Comparison of ENCODE assay signal across 8 mouse cellular contexts in the genomic region with DNA sequence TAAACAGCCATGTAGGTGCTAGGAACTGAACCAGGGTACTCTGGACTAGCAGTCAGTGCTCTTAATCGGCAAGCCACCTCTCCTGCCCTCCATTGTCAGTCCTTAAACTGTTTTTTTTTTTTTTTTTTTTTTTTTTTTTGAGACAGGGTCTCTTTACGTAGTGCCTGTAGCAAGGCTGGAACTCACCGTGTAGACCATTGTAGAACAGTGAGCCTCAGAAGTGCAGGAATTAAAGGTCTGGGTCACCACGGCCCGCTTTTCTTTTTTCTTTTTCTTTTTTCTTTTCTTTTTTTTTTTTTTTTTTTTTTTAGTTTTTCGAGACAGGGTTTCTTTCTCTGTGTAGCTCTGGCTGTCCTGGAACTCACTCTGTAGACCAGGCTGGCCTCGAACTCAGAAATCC. TPM values are rescaled to one million over a fixed set of nuclear protein-coding genes. Genes with fewer than 3 reads are reported as not detected.
A peak's percentile ranks its signal among the peaks of the same experiment; 100 is the strongest.
DNase-seq lines count a peak whose midpoint lies in the region; ATAC-seq and TF ChIP-seq lines count a peak whose summit lies in the region.
"Not testable (repeated sequence)": the region's sequence is repeated elsewhere in the genome, so short reads cannot be mapped to it uniquely, and the experiment has no call there.
"Had no signal": no experiment of that assay in that cellular context is flagged by ENCODE, and none has a peak within 500 bp of the region (broad histone marks: within the 10 kb centered on the region; RNA-seq: fewer than 3 reads in every experiment).

No protein-coding gene starts in this region.

- not testable (repeated sequence) for TF ChIP-seq EP300 in ES-Bruce4 (IDR thresholded peaks at IDR 0.05; ENCODE audit: insufficient read depth, low read depth, low read length); liver, embryonic 14.5 days (IDR thresholded peaks at IDR 0.05; ENCODE audit: low read depth); liver, postnatal 0 days (IDR thresholded peaks at IDR 0.05; ENCODE audit: low read depth)

- not testable (repeated sequence) for H3K27me3 ChIP-seq in ES-Bruce4 (ENCODE audit: control insufficient read depth, insufficient read depth, low read length, poor library complexity, severe bottlenecking); heart, embryonic 14.5 days (ENCODE audit: control insufficient read depth, insufficient read depth, low read length); liver, embryonic 11.5 days (replicated peaks; ENCODE audit: control insufficient read depth, insufficient read depth, low read length); liver, embryonic 14.5 days (ENCODE audit: control insufficient read depth, insufficient read depth, low read length); liver, postnatal 0 days (ENCODE audit: insufficient read depth, low read length)

- not testable (repeated sequence) for H3K9me3 ChIP-seq in ES-Bruce4 (replicated peaks; ENCODE audit: control insufficient read depth, insufficient read depth, low read length, poor library complexity, severe bottlenecking); heart, embryonic 14.5 days (ENCODE audit: control insufficient read depth, low read length); liver, embryonic 11.5 days (ENCODE audit: control insufficient read depth, low read length); liver, embryonic 14.5 days (ENCODE audit: control insufficient read depth, low read length); liver, postnatal 0 days (ENCODE audit: low read length)

- 67% methylated on average over 6 of the region's 7 CpGs for WGBS in heart, embryonic 14.5 days
- 68% methylated on average over 7 of the region's 7 CpGs for WGBS in liver, embryonic 11.5 days
- WGBS in liver, embryonic 14.5 days (ENCODE audit: insufficient replicate concordance): 64% methylated on average over 6 of the region's 7 CpGs
- 68% methylated on average over 7 of the region's 7 CpGs for WGBS in liver, postnatal 0 days (ENCODE audit: insufficient replicate concordance)

- not testable (repeated sequence) for H3K4me3 ChIP-seq in ES-Bruce4 (ENCODE audit: low read depth, low read length); heart, embryonic 14.5 days (ENCODE audit: control insufficient read depth in 1 of 2, insufficient read depth in 1 of 2, low read depth in 1 of 2, low read length in 2 of 2); liver, embryonic 11.5 days (ENCODE audit: low read depth, low read length); liver, embryonic 14.5 days (ENCODE audit: insufficient read depth in 1 of 2, low read depth in 2 of 2, low read length in 2 of 2); liver, postnatal 0 days (ENCODE audit: low read depth, low read length)
- H3K4me3 ChIP-seq in gastrocnemius, adult 2 months: peak overlapping the region; percentile 81

- H3K36me3 ChIP-seq in ES-Bruce4 (ENCODE audit: control insufficient read depth, insufficient read depth, low read length, poor library complexity, severe bottlenecking): peaks cover 19% of the 10 kb centered on the region
- peaks cover 40% of the 10 kb centered on the region for H3K36me3 ChIP-seq in heart, embryonic 14.5 days (ENCODE audit: control insufficient read depth, insufficient read depth, low read length)
- H3K36me3 ChIP-seq in liver, embryonic 11.5 days (ENCODE audit: control insufficient read depth, insufficient read depth, low read length): peaks cover 23% of the 10 kb centered on the region
- peaks cover 17% of the 10 kb centered on the region for H3K36me3 ChIP-seq in liver, embryonic 14.5 days (replicated peaks; ENCODE audit: control insufficient read depth, insufficient read depth, low read depth)
- peaks cover 23% of the 10 kb centered on the region for H3K36me3 ChIP-seq in liver, postnatal 0 days (replicated peaks; ENCODE audit: insufficient read depth, low read length)

- peak overlapping the region; percentile 38; the same call in 1 of the 2 replicates for H3K9ac ChIP-seq in ES-Bruce4 (ENCODE audit: low read depth, poor library complexity, severe bottlenecking)
- H3K9ac ChIP-seq in heart, embryonic 14.5 days (ENCODE audit: low read length); liver, embryonic 11.5 days (ENCODE audit: low read depth, low read length); liver, embryonic 14.5 days (replicated peaks); liver, postnatal 0 days (replicated peaks): not testable (repeated sequence)

- H3K4me1 ChIP-seq in ES-Bruce4 (ENCODE audit: control insufficient read depth, insufficient read depth, low read length); heart, embryonic 14.5 days (ENCODE audit: control insufficient read depth in 2 of 2, insufficient read depth in 2 of 2, low read length in 2 of 2); liver, embryonic 14.5 days (replicated peaks; ENCODE audit: control insufficient read depth in 2 of 2, insufficient read depth in 2 of 2, low read length in 1 of 2); liver, postnatal 0 days (ENCODE audit: insufficient read depth): not testable (repeated sequence)
- peaks cover 11% of the 10 kb centered on the region for H3K4me1 ChIP-seq in liver, embryonic 11.5 days (replicated peaks; ENCODE audit: control insufficient read depth, insufficient read depth, low read length)

- H3K27ac ChIP-seq in ES-Bruce4 (ENCODE audit: insufficient read depth, low read length): peak overlapping the region; percentile 26; the same call in 1 of the 2 replicates
- peak overlapping the region; percentile 94 for H3K27ac ChIP-seq in gastrocnemius, adult 2 months
- H3K27ac ChIP-seq in heart, embryonic 14.5 days (replicated peaks in 1 of 2; ENCODE audit: control insufficient read depth in 1 of 2, insufficient read depth in 1 of 2, low read depth in 2 of 2, low read length in 2 of 2); liver, embryonic 11.5 days (ENCODE audit: low read depth, low read length); liver, embryonic 14.5 days; liver, postnatal 0 days (ENCODE audit: low read depth): not testable (repeated sequence)

- intact Hi-C loops in gastrocnemius, adult 2 months (cut with DNase I): loop anchor here (5.0 kb wide), 1 partner anchor 34 kb away; no protein-coding TSS in a partner anchor

- ATAC-seq in heart, embryonic 14.5 days (ENCODE audit: insufficient number of reproducible peaks, insufficient read depth, low FRiP score, low read depth); liver, embryonic 11.5 days (replicated peaks; ENCODE audit: low FRiP score); liver, embryonic 14.5 days (ENCODE audit: insufficient read depth); liver, postnatal 0 days: not testable (repeated sequence)

- H3K4me2 ChIP-seq in heart, embryonic 14.5 days (ENCODE audit: low read length): peak overlapping the region; percentile 63; the same call in 1 of the 2 replicates
- H3K4me2 ChIP-seq in liver, embryonic 11.5 days: peak overlapping the region; percentile 67; the same call in 1 of the 2 replicates
- H3K4me2 ChIP-seq in liver, embryonic 14.5 days (ENCODE audit: low read depth): peak overlapping the region; percentile 64
- peak overlapping the region; percentile 77; the same call in 1 of the 2 replicates for H3K4me2 ChIP-seq in liver, postnatal 0 days (ENCODE audit: low read depth, low read length)

- not testable (repeated sequence) for DNase-seq in gastrocnemius, adult 2 months; liver, embryonic 11.5 days (ENCODE audit: low spot score); liver, embryonic 14.5 days (ENCODE audit: low read depth in 3 of 3, low spot score in 3 of 3); liver, postnatal 0 days

- TF ChIP-seq POLR2A in ES-Bruce4 (IDR thresholded peaks at IDR 0.05; ENCODE audit: insufficient read depth, low read length): not testable (repeated sequence)

- not testable (repeated sequence) for TF ChIP-seq CTCF in ES-Bruce4 (IDR thresholded peaks at IDR 0.05; ENCODE audit: low read depth, low read length); gastrocnemius, adult 2 months (IDR thresholded peaks at IDR 0.05); liver, embryonic 14.5 days (IDR thresholded peaks at IDR 0.05; ENCODE audit: low read depth); liver, postnatal 0 days (IDR thresholded peaks at IDR 0.05; ENCODE audit: low read depth)

RNA-seq across cellular contexts. Expression of a gene that starts 0.8 kb away (rescaled TPM):
- 21.7 and 21.8 TPM in 2 replicates for polyA plus RNA-seq in ES-Bruce4 (2011; ENCODE audit: insufficient read depth, insufficient read length, low read depth, missing spikeins)
- 1,000 to 10,000 TPM in 1 of 2 experiments, 100 to 1,000 TPM in 1; 850 to 1,151 TPM for total RNA-seq in gastrocnemius, adult 2 months (2021)
- 544 and 589 TPM in 2 replicates for polyA plus RNA-seq in heart, embryonic 14.5 days (2014; fragmentation: Nextera tagmentation; extraction: Ambion mirVana)
- polyA plus RNA-seq in liver, embryonic 11.5 days (2014; fragmentation: Nextera tagmentation; extraction: Ambion mirVana): 4.7 and 5.1 TPM in 2 replicates
- 3.5 TPM in 2 replicates for polyA plus RNA-seq in liver, embryonic 14.5 days (2012; rRNA removed)
- polyA plus RNA-seq in liver, embryonic 14.5 days (2014; fragmentation: Nextera tagmentation; extraction: Ambion mirVana): 5.5 and 7.0 TPM in 2 replicates
- 7.0 and 15.1 TPM in 2 replicates for polyA plus RNA-seq in liver, postnatal 0 days (2015; fragmentation: Nextera tagmentation; extraction: Ambion mirVana)
- total RNA-seq: common myeloid progenitor, adult 5-6 weeks; hematopoietic stem cell, adult 5-6 weeks had no signal

RNA-seq across cellular contexts. Expression of a gene that starts 13.6 kb away (rescaled TPM):
- 44.4 and 46.2 TPM in 2 replicates for polyA plus RNA-seq in ES-Bruce4 (2011; ENCODE audit: insufficient read depth, insufficient read length, low read depth, missing spikeins)
- total RNA-seq in gastrocnemius, adult 2 months (2021): 10 to 100 TPM; 28.5 to 32.5 TPM
- polyA plus RNA-seq in heart, embryonic 14.5 days (2014; fragmentation: Nextera tagmentation; extraction: Ambion mirVana): 7.2 and 9.0 TPM in 2 replicates
- polyA plus RNA-seq in liver, embryonic 11.5 days (2014; fragmentation: Nextera tagmentation; extraction: Ambion mirVana): 7.5 and 8.8 TPM in 2 replicates
- 13.5 and 20.8 TPM in 2 replicates for polyA plus RNA-seq in liver, embryonic 14.5 days (2012; rRNA removed)
- 4.2 and 4.4 TPM in 2 replicates for polyA plus RNA-seq in liver, embryonic 14.5 days (2014; fragmentation: Nextera tagmentation; extraction: Ambion mirVana)
- polyA plus RNA-seq in liver, postnatal 0 days (2015; fragmentation: Nextera tagmentation; extraction: Ambion mirVana): 2.1 and 3.1 TPM in 2 replicates

RNA-seq across cellular contexts. Expression of a gene that starts 15.4 kb away (rescaled TPM):
- polyA plus RNA-seq in ES-Bruce4 (2011; ENCODE audit: insufficient read depth, insufficient read length, low read depth, missing spikeins): 359 and 396 TPM in 2 replicates
- total RNA-seq in gastrocnemius, adult 2 months (2021): 100 to 1,000 TPM; 178 to 186 TPM
- 63.0 and 73.7 TPM in 2 replicates for polyA plus RNA-seq in heart, embryonic 14.5 days (2014; fragmentation: Nextera tagmentation; extraction: Ambion mirVana)
- 45.1 and 54.9 TPM in 2 replicates for polyA plus RNA-seq in liver, embryonic 11.5 days (2014; fragmentation: Nextera tagmentation; extraction: Ambion mirVana)
- polyA plus RNA-seq in liver, embryonic 14.5 days (2012; rRNA removed): 122 and 167 TPM in 2 replicates
- 29.3 and 31.2 TPM in 2 replicates for polyA plus RNA-seq in liver, embryonic 14.5 days (2014; fragmentation: Nextera tagmentation; extraction: Ambion mirVana)
- 30.2 and 30.6 TPM in 2 replicates for polyA plus RNA-seq in liver, postnatal 0 days (2015; fragmentation: Nextera tagmentation; extraction: Ambion mirVana)

RNA-seq across cellular contexts. Expression of a gene that starts 48.6 kb away (rescaled TPM):
- polyA plus RNA-seq in ES-Bruce4 (2011; ENCODE audit: insufficient read depth, insufficient read length, low read depth, missing spikeins): 58.7 and 65.4 TPM in 2 replicates
- 10 to 100 TPM; 62.1 to 68.0 TPM for total RNA-seq in gastrocnemius, adult 2 months (2021)
- 126 and 145 TPM in 2 replicates for polyA plus RNA-seq in heart, embryonic 14.5 days (2014; fragmentation: Nextera tagmentation; extraction: Ambion mirVana)
- polyA plus RNA-seq in liver, embryonic 11.5 days (2014; fragmentation: Nextera tagmentation; extraction: Ambion mirVana): 109 and 129 TPM in 2 replicates
- polyA plus RNA-seq in liver, embryonic 14.5 days (2012; rRNA removed): 71.8 and 72.4 TPM in 2 replicates
- 59.2 and 61.1 TPM in 2 replicates for polyA plus RNA-seq in liver, embryonic 14.5 days (2014; fragmentation: Nextera tagmentation; extraction: Ambion mirVana)
- 42.9 and 43.3 TPM in 2 replicates for polyA plus RNA-seq in liver, postnatal 0 days (2015; fragmentation: Nextera tagmentation; extraction: Ambion mirVana)

RNA-seq across cellular contexts. Expression of a gene that starts 48.9 kb away (rescaled TPM):
- 86.6 and 90.0 TPM in 2 replicates for polyA plus RNA-seq in ES-Bruce4 (2011; ENCODE audit: insufficient read depth, insufficient read length, low read depth, missing spikeins)
- total RNA-seq in gastrocnemius, adult 2 months (2021): 10 to 100 TPM; 29.8 to 31.5 TPM
- 137 and 144 TPM in 2 replicates for polyA plus RNA-seq in heart, embryonic 14.5 days (2014; fragmentation: Nextera tagmentation; extraction: Ambion mirVana)
- polyA plus RNA-seq in liver, embryonic 11.5 days (2014; fragmentation: Nextera tagmentation; extraction: Ambion mirVana): 124 and 126 TPM in 2 replicates
- polyA plus RNA-seq in liver, embryonic 14.5 days (2012; rRNA removed): 13.1 and 24.4 TPM in 2 replicates
- 44.8 and 47.1 TPM in 2 replicates for polyA plus RNA-seq in liver, embryonic 14.5 days (2014; fragmentation: Nextera tagmentation; extraction: Ambion mirVana)
- polyA plus RNA-seq in liver, postnatal 0 days (2015; fragmentation: Nextera tagmentation; extraction: Ambion mirVana): 41.8 and 42.1 TPM in 2 replicates

Comparison
In these comparisons a context has a peak if more than half of its experiments do, and no peak if none do; other contexts are left out.
1. RNA of a gene that starts 0.8 kb away (polyA plus RNA-seq): 544 to 589 TPM in heart, embryonic 14.5 days; 21.7 to 21.8 TPM in ES-Bruce4, 7.0 to 15.1 TPM in liver, postnatal 0 days, 3.5 to 7.0 TPM in liver, embryonic 14.5 days and 4.7 to 5.1 TPM in liver, embryonic 11.5 days; every median in the first group is over 10 times any median in the second.
2. Peak in every context shown above with its lines, with median percentiles within 50 percentile points of each other: H3K4me2 ChIP-seq.